Mouse (Mus musculus): Measurements from ENCODE around the gene Fhad1. TPM values are rescaled to one million over a fixed set of nuclear protein-coding genes. Genes with fewer than 3 reads are reported as not detected.

Fhad1 gene
- polyA plus RNA-seq (2017; shearing (Covaris generic)) = not detected

GRCm38 (mm10) chr4:142014659-142015608 lies at the start of gene Fhad1:
Fhad1 (minus strand) TSS chr4:142015082.

GRCm38 (mm10) chr4:141874601-141875460 lies 140.1 kb downstream of the Fhad1 start, which contains the start of gene Efhd2:
Efhd2 (minus strand) TSS chr4:141874920.

GRCm38 (mm10) chr4:141845999-141846398 lies 168.9 kb downstream of the Fhad1 start, which contains the start of gene Ctrc:
Ctrc (minus strand) TSS chr4:141846359.

Other genes starting within 250 kb of the Fhad1 start
- 3.5 TPM for gene Dnajc16, start 224.2 kb downstream of the Fhad1 start, polyA plus RNA-seq (2017; shearing (Covaris generic))
- gene Casp9, start 221.5 kb downstream of the Fhad1 start, polyA plus RNA-seq (2017; shearing (Covaris generic)) = 5.4 TPM
- gene Cela2a, start 188.9 kb downstream of the Fhad1 start, polyA plus RNA-seq (2017; shearing (Covaris generic)) = not detected
- not detected for gene Ctrc, start 168.7 kb downstream of the Fhad1 start, polyA plus RNA-seq (2017; shearing (Covaris generic))
- gene Efhd2, start 140.2 kb downstream of the Fhad1 start, polyA plus RNA-seq (2017; shearing (Covaris generic)) = 97.6 TPM
- gene Tmem51, start 69.2 kb upstream of the Fhad1 start, polyA plus RNA-seq (2017; shearing (Covaris generic)) = 0.86 TPM
- 0.36 TPM for gene Kazn, start 224.3 kb upstream of the Fhad1 start, polyA plus RNA-seq (2017; shearing (Covaris generic))

All from effector memory CD4-positive, alpha-beta T cell, adult 5 months (primary cell).